Mouse (Mus musculus): ENCODE measurements around the gene Srsf1. TPM values are rescaled to one million over a fixed set of nuclear protein-coding genes. Genes with fewer than 3 reads are reported as not detected.

Gene Srsf1
- total RNA-seq (2023) = 100 to 1,000 TPM; 370 to 375 TPM

GRCm38 (mm10) chr11:88046944-88047794, at the start of gene Srsf1:
Srsf1 (plus strand) TSS chr11:88047373.

DNA sequence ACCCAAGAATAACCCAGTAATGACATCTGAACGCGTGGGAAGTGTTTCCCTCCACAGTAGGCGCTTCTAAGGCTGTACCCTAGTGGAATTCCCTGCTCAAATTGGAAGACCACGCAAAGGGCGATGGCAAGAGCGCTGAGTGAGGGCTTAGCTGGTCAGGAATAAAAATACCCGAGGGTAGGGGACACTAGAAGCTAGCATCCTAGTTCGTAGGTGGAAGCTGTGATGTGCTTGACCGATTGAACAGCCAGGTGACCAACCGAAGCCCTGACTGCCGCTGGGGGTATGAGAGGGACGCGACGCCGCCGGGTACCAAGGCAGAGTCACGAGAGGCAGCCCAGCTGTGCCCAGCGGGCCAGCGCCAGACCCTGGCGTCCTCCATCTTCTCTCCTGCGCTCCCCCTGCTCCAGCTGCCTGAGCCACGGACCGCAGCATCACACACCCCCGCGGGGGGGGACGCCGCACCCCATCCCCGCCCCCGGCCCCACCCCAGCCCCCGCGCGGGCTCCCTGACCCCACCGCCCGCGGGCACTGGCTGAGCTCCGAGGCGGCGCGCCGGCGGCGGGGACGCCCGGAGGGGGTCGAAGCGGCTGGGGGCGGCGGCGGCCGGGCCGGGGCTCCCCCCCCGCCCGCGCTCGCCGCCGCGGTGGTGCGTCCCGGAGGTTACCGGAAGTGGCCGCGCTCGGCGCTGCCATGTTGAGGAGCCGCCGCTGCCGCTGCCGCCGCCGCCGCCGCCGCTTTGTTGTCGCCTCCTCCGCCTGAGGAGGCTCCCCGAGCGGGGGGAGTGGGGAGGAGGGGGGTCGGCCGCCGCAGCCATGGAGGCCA, 20.6 kb downstream of the Srsf1 start, which contains the start of gene Vezf1:
Gene Vezf1, plus strand, starts transcription at position 694 of the 825 bp plus-strand sequence.

DNA sequence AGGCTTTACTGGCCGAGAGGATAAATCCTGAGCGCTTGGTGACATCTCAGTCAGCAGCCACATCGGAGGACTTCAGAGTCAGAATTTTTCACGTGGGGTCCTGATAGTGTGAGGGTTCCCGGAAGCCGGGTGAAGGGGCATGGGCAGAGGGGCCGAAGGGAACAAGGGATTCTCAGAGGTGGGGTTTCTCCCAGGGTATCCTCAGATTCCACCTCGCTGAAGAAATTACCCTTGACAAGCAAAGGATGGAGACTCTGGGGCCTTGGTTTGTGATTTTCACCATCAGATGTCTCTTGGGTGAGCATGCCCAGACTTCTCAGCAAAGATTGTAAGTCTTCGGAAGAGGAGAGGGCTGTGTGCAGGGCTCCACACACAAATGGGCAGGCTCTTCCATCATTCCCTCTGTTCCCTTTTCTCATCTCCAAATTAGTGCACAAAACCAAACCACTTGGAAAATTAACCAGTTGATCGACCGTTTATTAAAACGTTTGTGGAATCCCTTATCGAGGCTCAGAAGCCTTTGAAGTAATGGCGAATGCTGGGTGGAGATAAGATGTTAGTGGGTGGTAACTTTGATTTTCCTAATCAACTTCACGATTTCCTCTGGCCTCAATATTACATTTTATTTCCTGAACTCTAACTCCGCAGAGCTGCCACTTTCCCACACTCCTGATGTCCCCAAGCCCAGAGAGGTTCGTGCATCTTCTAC, 51.0 kb downstream of the Srsf1 start, which contains the start of gene Cuedc1:
Gene Cuedc1, plus strand, starts transcription at position 38 of the 709 bp plus-strand sequence.

Other genes starting within 250 kb of the Srsf1 start
- gene Lpo, start 219.1 kb upstream of the Srsf1 start, total RNA-seq (2023) = not detected
- gene Mks1, start 194.2 kb upstream of the Srsf1 start, total RNA-seq (2023) = 10 to 100 TPM; 20.0 to 22.1 TPM
- not detected for gene Epx, start 171.8 kb upstream of the Srsf1 start, total RNA-seq (2023)
- gene Olfr462, start 155.1 kb upstream of the Srsf1 start, total RNA-seq (2023) = not detected
- not detected for gene Olfr463, start 150.0 kb upstream of the Srsf1 start, total RNA-seq (2023)
- gene Olfr464, start 126.4 kb upstream of the Srsf1 start, total RNA-seq (2023) = not detected
- 10 to 100 TPM; 12.1 to 13.3 TPM for gene Dynll2, start 59.8 kb upstream of the Srsf1 start, total RNA-seq (2023)
- gene Vezf1, start 20.9 kb downstream of the Srsf1 start, total RNA-seq (2023) = 10 to 100 TPM; 73.2 to 79.8 TPM
- gene Cuedc1, start 50.7 kb downstream of the Srsf1 start, total RNA-seq (2023) = 1 to 10 TPM; 5.4 to 8.3 TPM
- gene Mrps23, start 157.0 kb downstream of the Srsf1 start, total RNA-seq (2023) = 10 to 100 TPM; 60.6 to 62.7 TPM
- not detected for gene Ccdc182, start 246.7 kb downstream of the Srsf1 start, total RNA-seq (2023)